Mouse (Mus musculus) midbrain, embryonic 14.5 days (tissue): ENCODE measurements at regions not wholly inside any gene's neighbourhood (a gene's known extent, or its start where the extent isn't known, plus 50 kb on each side); places are given as distances from the start of the nearest gene placed in this dataset.
A peak's percentile ranks its signal among the peaks of the same experiment; 100 is the strongest.

Experiments
- ATAC-seq: fragments of 200-750 bp; cut with Nextera tagmentation; 2 replicates; pipeline ENCODE4 v1.8.0; 2017; ENCODE audit warnings: moderate number of reproducible peaks, moderate library complexity; ENCODE audit not compliant: low FRiP score, low TSS enrichment
- DNase-seq: peaks from one replicate; pipeline ENCODE4 v3.0.0-alpha.2; 2015
- H3K27ac ChIP-seq: fragments of 300-500 bp; sonication (generic); replicated peaks from 2 replicates; pipeline ENCODE4 v1.5.1; 2014; ENCODE audit warnings: mild to moderate bottlenecking, low read depth, low read length, moderate library complexity
- H3K27me3 ChIP-seq: fragments of 300-500 bp; sonication (generic); 2 replicates; pipeline ENCODE4 v1.6.1; 2014; ENCODE audit warnings: low read length, control low read depth, mixed read lengths; ENCODE audit not compliant: control insufficient read depth, insufficient read depth
- H3K36me3 ChIP-seq: fragments of 300-500 bp; sonication (generic); 2 replicates; pipeline ENCODE4 v1.6.1; 2014; ENCODE audit warnings: low read length, control low read depth; ENCODE audit not compliant: control insufficient read depth, insufficient read depth
- H3K4me1 ChIP-seq: fragments of 300-500 bp; sonication (generic); 2 replicates; pipeline ENCODE4 v1.6.1; 2014; ENCODE audit warnings: mild to moderate bottlenecking, antibody characterized with exemption, low read length, control low read depth; ENCODE audit not compliant: control insufficient read depth, insufficient read depth
- H3K4me2 ChIP-seq: fragments of 300-500 bp; sonication (generic); 2 replicates; pipeline ENCODE4 v1.6.1; 2014; ENCODE audit warnings: mild to moderate bottlenecking, low read length, moderate library complexity
- H3K4me3 ChIP-seq: fragments of 300-500 bp; sonication (generic); replicated peaks from 2 replicates; pipeline ENCODE4 v1.5.1; 2014; ENCODE audit warnings: low read depth, low read length
- H3K9ac ChIP-seq: fragments of 300-500 bp; sonication (generic); replicated peaks from 2 replicates; pipeline ENCODE4 v1.6.1; 2014; ENCODE audit warnings: mild to moderate bottlenecking, low read length, moderate library complexity
- H3K9me3 ChIP-seq: fragments of 300-500 bp; sonication (generic); 2 replicates; pipeline ENCODE4 v1.6.1; 2016; ENCODE audit warnings: low read length, control low read depth, mixed read lengths; ENCODE audit not compliant: control insufficient read depth
- WGBS: fragments of 180-500 bp; shearing (Covaris S2); extraction: QIAGEN DNeasy Blood & Tissue Kit; methylation state at CpG from one replicate; pipeline ENCODE4 v1.1.7; 2014; 5-methylcytosine and 5-hydroxymethylcytosine counted together

DNA sequence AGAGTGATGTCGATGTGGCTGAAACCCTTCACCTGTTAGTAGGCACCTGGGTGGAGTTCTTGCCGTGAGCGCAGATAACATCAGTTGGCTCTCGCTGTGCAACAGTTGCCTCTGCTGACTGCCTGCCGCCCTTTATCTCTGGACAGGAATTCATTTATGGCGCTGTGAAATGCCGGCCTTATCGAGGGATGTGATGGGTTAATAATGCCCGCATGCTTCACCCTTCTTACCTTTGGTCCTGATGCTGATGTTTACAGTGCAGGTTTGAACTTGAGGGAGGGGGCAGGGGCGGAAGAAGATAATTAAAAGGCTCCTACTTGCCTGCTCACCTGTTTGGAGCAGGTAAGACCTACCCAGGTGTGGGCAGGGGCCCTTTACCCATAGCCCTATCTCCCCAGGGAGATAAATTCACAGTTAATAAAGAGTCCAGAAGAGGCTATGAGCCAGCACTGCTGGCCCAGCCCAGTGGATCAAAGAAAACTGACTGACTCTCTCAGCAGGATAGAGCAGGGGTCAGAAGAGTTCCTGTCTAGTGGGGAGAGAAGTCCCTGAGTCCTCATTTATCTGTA, 509.4 kb downstream of the Med13l start:
- Histone ChIP-seq H3K4me1 (no peaks in the 10 kb centered on the region), H3K4me2 (no peak overlapping the region), H3K27ac (no peak overlapping the region), H3K27me3 (no peaks in the 10 kb centered on the region), H3K9me3 (no peaks in the 10 kb centered on the region), H3K9ac (no peak overlapping the region), H3K36me3 (no peaks in the 10 kb centered on the region), H3K4me3 (no peak overlapping the region)
- WGBS: 82% methylated on average over 10 of the region's 10 CpGs
- ATAC-seq (no peak), DNase-seq (no peak)

DNA sequence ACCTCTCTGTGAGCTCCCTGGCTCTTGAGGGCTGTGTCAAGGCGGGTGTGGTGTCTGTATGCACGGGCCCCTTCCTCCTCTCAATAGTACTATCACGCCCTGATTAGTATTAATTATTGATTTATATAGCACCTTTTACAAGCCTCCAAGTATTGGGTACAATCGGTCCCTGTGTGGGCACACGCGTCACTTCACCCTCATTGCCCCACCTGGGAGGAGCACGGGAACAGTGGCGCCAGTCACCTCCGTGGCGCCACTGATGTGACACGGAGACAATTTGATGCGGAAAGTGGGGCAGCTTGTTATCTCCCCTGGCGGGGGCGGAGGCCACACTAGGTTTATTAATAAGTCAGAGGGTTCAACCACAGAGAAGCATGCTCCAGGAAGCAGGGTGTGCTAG, 512.2 kb downstream of the Med13l start:
- no peak overlapping the region for H3K4me2 ChIP-seq
- H3K27me3 ChIP-seq: no peaks in the 10 kb centered on the region
- no peak overlapping the region for H3K9ac ChIP-seq
- H3K4me3 ChIP-seq: no peak overlapping the region
- ATAC-seq: no peak
- no peak for DNase-seq
- 95% methylated on average over 14 of the region's 14 CpGs for WGBS
- no peaks in the 10 kb centered on the region for H3K4me1 ChIP-seq
- no peaks in the 10 kb centered on the region for H3K9me3 ChIP-seq
- no peak overlapping the region for H3K27ac ChIP-seq
- no peaks in the 10 kb centered on the region for H3K36me3 ChIP-seq

DNA sequence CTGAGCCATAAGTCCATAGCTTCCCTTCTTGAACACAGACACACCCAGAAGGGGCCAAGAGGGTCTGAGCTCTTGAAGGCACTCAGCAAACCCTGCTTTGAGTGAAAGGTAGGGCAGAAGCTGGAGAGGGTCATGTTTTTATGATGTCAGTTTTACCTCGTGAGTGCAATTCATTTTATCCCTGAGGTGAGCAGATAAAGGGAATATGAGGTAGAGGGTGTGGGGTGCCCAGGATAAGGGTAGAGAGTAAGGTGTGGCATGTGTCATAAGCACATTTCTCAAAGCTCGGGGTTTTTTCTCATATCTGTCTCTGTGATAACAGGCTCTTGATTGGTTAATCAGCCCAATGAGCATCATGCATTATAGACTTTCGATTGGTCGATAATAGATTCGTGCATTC, 520.3 kb downstream of the Med13l start:
- Histone ChIP-seq H3K9ac (no peak overlapping the region), H3K27me3 (peaks cover 7% of the 10 kb centered on the region; the same call in 1 of the 2 replicates), H3K9me3 (no peaks in the 10 kb centered on the region), H3K4me1 (peaks cover 2% of the 10 kb centered on the region; the same call in 1 of the 2 replicates), H3K27ac (no peak overlapping the region), H3K4me2 (no peak overlapping the region), H3K36me3 (no peaks in the 10 kb centered on the region), H3K4me3 (no peak overlapping the region)
- DNase-seq (no peak), ATAC-seq (no peak)
- WGBS: 89% methylated on average over 5 of the region's 5 CpGs

DNA sequence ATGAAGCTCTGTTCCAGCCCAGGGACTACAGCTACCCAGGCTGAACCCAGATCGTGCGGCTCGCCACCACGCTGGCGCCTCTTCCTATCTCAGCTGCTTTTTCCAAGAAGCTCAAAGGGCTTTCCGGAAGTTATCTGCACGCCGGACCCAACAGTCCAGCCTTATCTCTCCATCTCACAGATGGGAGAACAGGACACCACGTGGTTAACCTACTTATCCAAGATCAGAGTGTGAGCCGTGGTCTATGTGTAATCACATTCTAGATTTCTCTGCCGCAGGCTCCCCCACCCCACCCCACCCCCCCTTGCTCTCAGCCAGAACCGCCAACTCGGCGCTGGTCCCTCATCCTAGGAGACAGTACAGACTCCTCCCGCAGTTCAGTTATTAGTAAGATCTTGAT, 522.4 kb downstream of the Med13l start:
- no peaks in the 10 kb centered on the region for H3K36me3 ChIP-seq
- no peak for DNase-seq
- H3K4me1 ChIP-seq: peaks cover 6% of the 10 kb centered on the region; the same call in 1 of the 2 replicates
- no peak overlapping the region for H3K4me2 ChIP-seq
- ATAC-seq: no peak
- 85% methylated on average over 15 of the region's 15 CpGs for WGBS
- H3K27me3 ChIP-seq: peaks cover 22% of the 10 kb centered on the region
- no peak overlapping the region for H3K9ac ChIP-seq
- no peak overlapping the region for H3K27ac ChIP-seq
- H3K9me3 ChIP-seq: no peaks in the 10 kb centered on the region
- no peak overlapping the region for H3K4me3 ChIP-seq

DNA sequence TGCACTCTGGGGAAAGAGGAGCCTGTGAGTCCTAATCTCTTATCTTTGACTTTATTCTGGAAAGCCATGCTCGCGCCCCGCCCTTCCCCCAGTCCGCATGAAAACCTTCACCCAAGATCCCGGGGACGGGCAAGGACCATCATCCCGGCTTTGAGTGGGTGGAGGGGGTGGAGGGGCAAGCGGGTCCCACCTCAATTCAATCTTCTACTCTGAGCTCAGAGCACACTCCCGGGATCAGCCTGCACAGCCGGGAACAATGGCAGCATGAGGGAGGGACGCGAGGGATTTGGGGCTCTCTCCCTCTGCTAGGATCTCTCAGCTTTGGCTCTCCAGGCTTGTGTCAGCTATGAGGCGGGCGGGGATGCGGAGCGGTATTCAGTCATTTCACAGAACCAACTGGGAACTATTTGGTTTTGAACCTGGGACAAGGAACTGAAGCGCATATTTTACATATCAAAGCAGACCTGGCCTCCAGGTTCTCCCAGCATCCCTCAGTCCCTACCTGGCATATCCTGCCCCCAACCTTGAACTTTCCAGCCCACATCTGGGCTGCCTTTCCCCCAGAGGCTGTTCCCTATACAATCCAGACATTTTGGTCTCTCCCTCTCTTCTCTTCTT, 537.2 kb downstream of the Med13l start:
- Histone ChIP-seq H3K9ac (no peak overlapping the region; the same call in 1 of the 2 replicates), H3K9me3 (no peaks in the 10 kb centered on the region), H3K4me2 (peak overlapping the region; percentile 52), H3K36me3 (no peaks in the 10 kb centered on the region), H3K4me1 (0 out of 2 replicates have a peak, but pooled peaks cover 3% of the 10 kb centered on the region), H3K27me3 (no peaks in the 10 kb centered on the region; the same call in 1 of the 2 replicates), H3K27ac (no peak overlapping the region), H3K4me3 (no peak overlapping the region; the same call in 1 of the 2 replicates)
- DNase-seq: peak; percentile 64
- ATAC-seq: no peak
- WGBS: 1% methylated on average over 17 of the region's 17 CpGs

DNA sequence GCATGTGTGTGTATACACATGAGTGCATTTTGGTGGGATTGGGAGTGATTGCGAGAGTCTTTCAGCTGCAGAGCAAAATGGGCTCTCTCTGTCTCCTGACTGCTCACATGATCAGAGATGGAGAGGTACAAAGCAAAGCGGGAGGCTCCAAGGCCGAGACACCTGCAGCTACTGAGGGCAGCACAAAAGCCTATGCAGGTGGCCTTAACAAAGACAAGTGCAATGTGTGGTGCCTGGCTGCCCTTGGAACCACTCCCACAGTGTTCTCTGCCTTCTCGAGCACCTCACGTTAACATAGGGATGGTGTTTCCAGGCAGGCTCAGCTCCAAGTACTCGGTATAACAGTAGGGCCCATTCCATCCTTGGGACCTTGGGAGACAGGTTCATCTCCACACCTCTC, 539.3 kb downstream of the Med13l start:
- Histone ChIP-seq H3K4me2 (no peak overlapping the region), H3K9ac (no peak overlapping the region), H3K4me3 (no peak overlapping the region), H3K27ac (no peak overlapping the region), H3K36me3 (no peaks in the 10 kb centered on the region), H3K4me1 (0 out of 2 replicates have a peak, but pooled peaks cover 3% of the 10 kb centered on the region), H3K27me3 (no peaks in the 10 kb centered on the region), H3K9me3 (no peaks in the 10 kb centered on the region)
- DNase-seq: no peak
- ATAC-seq: no peak
- 74% methylated on average over 6 of the region's 6 CpGs for WGBS

DNA sequence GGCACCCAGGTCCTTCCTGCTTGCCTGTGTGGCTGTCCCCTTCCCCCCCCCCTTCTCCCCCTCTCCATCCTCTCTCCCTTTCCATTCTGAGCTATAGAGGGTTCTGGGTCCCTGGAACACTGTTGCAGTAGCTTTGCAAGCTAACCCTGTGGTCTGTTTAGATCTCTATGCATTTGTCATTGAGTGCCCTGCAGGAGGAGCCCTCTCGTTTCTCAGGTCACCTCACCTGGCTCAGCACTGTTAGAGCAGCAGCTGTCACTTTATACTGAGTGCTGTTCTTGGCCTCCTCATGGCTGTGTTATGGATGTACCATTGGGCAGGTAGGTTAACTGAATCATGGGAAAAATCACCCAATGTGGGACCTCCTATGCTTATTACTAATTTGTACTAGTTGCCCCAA, 543.0 kb downstream of the Med13l start:
- H3K9me3 ChIP-seq: no peaks in the 10 kb centered on the region
- 55% methylated on average over 1 of the region's 1 CpGs for WGBS
- no peak overlapping the region for H3K9ac ChIP-seq
- H3K36me3 ChIP-seq: no peaks in the 10 kb centered on the region
- H3K4me2 ChIP-seq: no peak overlapping the region
- H3K4me1 ChIP-seq: no peaks in the 10 kb centered on the region
- DNase-seq (no peak), ATAC-seq (no peak)
- H3K27me3 ChIP-seq: no peaks in the 10 kb centered on the region
- no peak overlapping the region for H3K4me3 ChIP-seq
- no peak overlapping the region for H3K27ac ChIP-seq

DNA sequence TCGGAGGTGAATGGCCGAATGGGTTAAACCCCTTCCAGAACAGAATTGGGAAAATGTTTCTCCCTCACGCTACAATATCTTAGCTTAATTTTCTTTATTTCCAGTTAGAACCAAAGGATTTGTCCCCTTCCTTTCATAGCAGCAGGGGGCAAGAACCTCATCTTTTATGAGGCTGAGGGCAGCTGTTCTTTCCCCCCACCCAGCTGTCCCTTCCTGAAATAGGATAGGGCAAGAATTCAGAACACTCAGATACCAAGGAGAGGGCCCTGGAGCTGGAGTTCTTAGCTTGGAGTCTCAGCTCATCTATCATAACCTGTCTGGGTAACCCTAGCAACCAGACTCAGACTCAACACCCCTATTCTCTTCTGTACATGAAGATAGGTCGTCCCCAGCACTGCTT, 547.4 kb downstream of the Med13l start:
- DNase-seq (no peak), ATAC-seq (no peak)
- Histone ChIP-seq H3K4me2 (no peak overlapping the region), H3K36me3 (no peaks in the 10 kb centered on the region), H3K27me3 (no peaks in the 10 kb centered on the region), H3K9me3 (no peaks in the 10 kb centered on the region), H3K4me1 (no peaks in the 10 kb centered on the region), H3K9ac (no peak overlapping the region), H3K27ac (no peak overlapping the region), H3K4me3 (no peak overlapping the region)
- 84% methylated on average over 4 of the region's 4 CpGs for WGBS

DNA sequence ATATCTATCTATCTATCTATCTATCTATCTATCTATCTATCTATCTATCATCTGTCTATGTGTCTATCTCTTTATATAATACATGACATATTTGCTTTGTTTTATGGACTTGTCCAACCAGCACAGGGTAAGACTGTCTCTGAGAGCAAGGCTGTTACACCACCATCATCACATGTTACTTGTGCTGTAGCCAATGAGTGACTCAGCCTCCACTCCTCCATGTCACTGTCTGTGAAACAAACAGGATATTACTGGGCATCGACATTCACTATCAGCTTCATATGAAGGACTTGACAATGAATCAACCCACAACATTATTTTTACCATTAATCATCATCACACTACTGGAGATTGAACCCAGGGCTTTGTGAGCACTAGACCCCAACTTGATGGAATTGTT, 549.0 kb downstream of the Med13l start:
- no peak overlapping the region for H3K4me3 ChIP-seq
- ATAC-seq (no peak), DNase-seq (no peak)
- no peak overlapping the region for H3K4me2 ChIP-seq
- H3K4me1 ChIP-seq: no peaks in the 10 kb centered on the region
- H3K27ac ChIP-seq: no peak overlapping the region
- H3K27me3 ChIP-seq: no peaks in the 10 kb centered on the region
- no peaks in the 10 kb centered on the region for H3K9me3 ChIP-seq
- WGBS: 94% methylated on average over 1 of the region's 1 CpGs
- no peak overlapping the region for H3K9ac ChIP-seq
- H3K36me3 ChIP-seq: no peaks in the 10 kb centered on the region
